Mouse (Mus musculus) hindbrain, embryonic 15.5 days (tissue): ENCODE measurements at regions not wholly inside any gene's neighbourhood (a gene's known extent, or its start where the extent isn't known, plus 50 kb on each side); places are given as distances from the start of the nearest gene placed in this dataset.
A peak's percentile ranks its signal among the peaks of the same experiment; 100 is the strongest.

Experiments
- ATAC-seq: fragments of 200-750 bp; cut with Nextera tagmentation; 2 replicates; pipeline ENCODE4 v1.8.0; 2017; ENCODE audit warnings: low read depth, moderate number of reproducible peaks, moderate TSS enrichment; ENCODE audit not compliant: low FRiP score
- H3K27ac ChIP-seq: fragments of 300-500 bp; sonication (generic); replicated peaks from 2 replicates; pipeline ENCODE4 v1.5.1; 2015; ENCODE audit warnings: mild to moderate bottlenecking, inconsistent platforms
- H3K27me3 ChIP-seq: fragments of 300-500 bp; sonication (generic); 2 replicates; pipeline ENCODE4 v1.6.1; 2015; ENCODE audit warnings: control low read depth, inconsistent platforms
- H3K36me3 ChIP-seq: fragments of 300-500 bp; sonication (generic); 2 replicates; pipeline ENCODE4 v1.6.1; 2015; ENCODE audit warnings: control low read depth, inconsistent platforms
- H3K4me1 ChIP-seq: fragments of 300-500 bp; sonication (generic); replicated peaks from 2 replicates; pipeline ENCODE4 v1.6.1; 2015; ENCODE audit warnings: control low read depth, inconsistent platforms
- H3K4me2 ChIP-seq: fragments of 300-500 bp; sonication (generic); 2 replicates; pipeline ENCODE4 v1.6.1; 2015; ENCODE audit warnings: moderate library complexity, mild to moderate bottlenecking, inconsistent platforms
- H3K4me3 ChIP-seq: fragments of 300-500 bp; sonication (generic); 2 replicates; pipeline ENCODE4 v1.5.1; 2015; ENCODE audit warnings: mild to moderate bottlenecking, inconsistent platforms
- H3K9ac ChIP-seq: fragments of 300-500 bp; sonication (generic); 2 replicates; pipeline ENCODE4 v1.6.1; 2015; ENCODE audit warnings: inconsistent platforms
- H3K9me3 ChIP-seq: fragments of 300-500 bp; sonication (generic); 2 replicates; pipeline ENCODE4 v1.6.1; 2016; ENCODE audit warnings: control low read depth, inconsistent platforms
- WGBS: fragments of 180-500 bp; shearing (Covaris S2); methylation state at CpG from one replicate; pipeline ENCODE4 v1.1.7; 2015; 5-methylcytosine and 5-hydroxymethylcytosine counted together

DNA sequence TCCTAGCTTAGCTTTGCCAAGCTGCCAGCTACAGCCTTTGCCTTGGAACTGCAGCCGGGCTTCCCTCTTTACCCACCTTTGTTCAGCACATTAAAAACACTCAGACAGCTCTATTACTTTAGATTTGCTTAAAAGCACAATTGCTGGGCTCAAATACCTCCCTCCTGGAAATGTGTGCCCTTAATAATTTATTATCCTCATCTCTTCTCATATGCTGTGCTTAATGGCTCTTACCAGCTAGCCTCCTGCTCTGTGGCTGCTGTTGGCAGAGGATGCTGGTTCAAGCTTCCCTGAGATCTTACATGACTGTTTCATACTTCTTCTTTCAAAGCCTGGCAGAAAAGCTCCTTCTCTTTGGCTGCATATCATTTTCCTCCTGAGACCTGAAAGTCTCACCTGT is 378.1 kb upstream of the Cdh19 start:
- no peak overlapping the region for H3K4me2 ChIP-seq
- 0 out of 2 replicates have a peak, but pooled peaks have one; percentile 38 for ATAC-seq
- H3K27me3 ChIP-seq = no peaks in the 10 kb centered on the region
- no peak overlapping the region for H3K9ac ChIP-seq
- H3K9me3 ChIP-seq = no peaks in the 10 kb centered on the region
- H3K4me3 ChIP-seq = no peak overlapping the region
- WGBS = 67% methylated on average over 1 of the region's 1 CpGs
- no peak overlapping the region for H3K27ac ChIP-seq
- no peaks in the 10 kb centered on the region for H3K4me1 ChIP-seq
- H3K36me3 ChIP-seq = no peaks in the 10 kb centered on the region

DNA sequence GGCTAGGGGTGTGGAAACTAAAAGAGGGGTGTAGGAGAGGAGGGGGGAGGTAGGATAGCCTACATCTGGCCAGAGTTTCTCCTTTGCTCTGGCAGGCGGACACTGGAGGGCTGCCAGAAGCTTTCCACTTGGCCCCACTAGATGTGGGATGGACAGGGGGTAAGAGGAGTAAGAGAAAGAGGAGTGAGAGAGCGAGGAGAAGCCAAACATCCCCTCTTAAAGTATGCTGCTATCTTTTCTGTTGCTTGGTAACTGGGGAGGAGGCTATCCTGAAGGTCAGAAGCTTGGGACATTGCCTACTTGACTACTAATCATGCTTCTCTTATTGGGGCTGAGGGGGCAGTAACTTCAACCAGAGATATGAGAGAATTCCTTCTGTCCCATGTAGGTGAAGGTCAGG is 360.5 kb upstream of the Cdh19 start:
- Histone ChIP-seq H3K9ac (no peak overlapping the region), H3K4me2 (no peak overlapping the region), H3K27ac (no peak overlapping the region), H3K27me3 (no peaks in the 10 kb centered on the region), H3K36me3 (no peaks in the 10 kb centered on the region), H3K4me3 (no peak overlapping the region), H3K4me1 (no peaks in the 10 kb centered on the region), H3K9me3 (no peaks in the 10 kb centered on the region)
- ATAC-seq = no peak
- 76% methylated on average over 2 of the region's 2 CpGs for WGBS

DNA sequence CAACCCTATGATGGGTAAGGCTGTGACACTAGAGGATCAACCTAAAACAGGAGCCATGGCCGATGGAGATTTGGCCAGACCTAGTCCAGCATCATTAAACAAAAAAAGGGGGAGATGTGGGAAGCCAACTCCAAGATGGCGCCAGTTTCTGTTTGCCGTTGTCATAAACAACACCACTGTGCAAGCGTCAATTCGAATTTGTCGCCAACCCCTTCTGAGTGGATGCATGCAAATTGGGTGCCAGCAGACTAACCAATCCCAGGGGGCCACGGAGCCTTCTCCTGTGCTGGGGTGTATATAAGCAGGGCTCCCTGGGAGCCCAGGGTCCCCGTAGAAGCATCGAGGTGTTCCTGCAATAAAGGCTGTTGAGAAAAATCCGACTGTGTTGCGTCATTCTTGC is 324.9 kb upstream of the Cdh19 start:
- H3K9me3 ChIP-seq = no peaks in the 10 kb centered on the region
- H3K36me3 ChIP-seq = no peaks in the 10 kb centered on the region
- ATAC-seq = no peak
- no peak overlapping the region for H3K4me3 ChIP-seq
- no peak overlapping the region for H3K9ac ChIP-seq
- H3K27me3 ChIP-seq = no peaks in the 10 kb centered on the region
- H3K27ac ChIP-seq = no peak overlapping the region
- no peaks in the 10 kb centered on the region for H3K4me1 ChIP-seq
- 95% methylated on average over 11 of the region's 11 CpGs for WGBS
- H3K4me2 ChIP-seq = no peak overlapping the region

DNA sequence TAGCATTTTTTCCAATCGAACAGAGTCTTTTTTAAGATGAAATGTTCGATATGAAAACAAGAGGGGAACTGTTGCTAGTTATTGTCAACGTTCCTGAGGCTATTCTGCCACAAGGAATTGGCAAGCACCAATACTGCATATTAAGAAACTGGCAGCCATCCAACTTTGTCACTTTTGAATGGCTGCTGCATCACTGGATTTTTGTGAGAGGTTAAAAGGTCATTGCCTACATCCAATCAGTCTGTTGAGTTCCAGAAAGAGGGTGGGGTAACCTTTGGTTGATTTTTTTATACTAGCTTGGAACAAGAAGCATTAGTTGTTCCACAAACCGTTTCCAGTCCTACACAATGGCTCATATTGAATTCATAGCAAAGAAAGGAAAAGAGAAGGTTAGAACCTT is 309.0 kb upstream of the Cdh19 start:
- H3K36me3 ChIP-seq = no peaks in the 10 kb centered on the region
- no peak overlapping the region for H3K4me3 ChIP-seq
- no peaks in the 10 kb centered on the region for H3K4me1 ChIP-seq
- no peaks in the 10 kb centered on the region for H3K9me3 ChIP-seq
- ATAC-seq = peak; percentile 61; the same call in 1 of the 2 replicates
- 61% methylated on average over 4 of the region's 4 CpGs for WGBS
- H3K4me2 ChIP-seq = no peak overlapping the region
- H3K27me3 ChIP-seq = no peaks in the 10 kb centered on the region
- H3K27ac ChIP-seq = no peak overlapping the region
- no peak overlapping the region for H3K9ac ChIP-seq

DNA sequence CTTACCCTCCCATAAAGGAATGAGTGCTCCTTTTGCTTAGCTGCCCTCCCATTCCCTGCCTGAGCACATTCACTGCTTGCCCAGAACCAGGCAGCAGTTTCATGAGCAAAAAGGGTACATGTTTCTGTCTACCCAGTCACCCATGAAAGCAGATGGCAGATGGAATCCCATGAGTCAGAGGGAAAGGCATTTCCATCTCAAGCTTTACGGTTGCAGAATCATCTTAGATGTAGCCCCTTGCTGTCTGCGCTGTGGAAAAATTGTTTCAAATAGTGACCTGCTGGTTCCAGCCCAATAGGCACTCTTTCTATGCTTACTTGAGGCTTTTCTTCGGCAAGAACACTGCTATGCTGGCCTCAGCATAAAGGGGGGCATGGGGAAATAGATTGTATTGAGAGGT is 308.5 kb upstream of the Cdh19 start:
- no peak overlapping the region for H3K9ac ChIP-seq
- H3K4me1 ChIP-seq = no peaks in the 10 kb centered on the region
- H3K4me3 ChIP-seq = no peak overlapping the region
- no peak overlapping the region for H3K27ac ChIP-seq
- ATAC-seq = peak; percentile 69; the same call in 1 of the 2 replicates
- no peaks in the 10 kb centered on the region for H3K27me3 ChIP-seq
- H3K9me3 ChIP-seq = no peaks in the 10 kb centered on the region
- H3K36me3 ChIP-seq = no peaks in the 10 kb centered on the region
- no peak overlapping the region for H3K4me2 ChIP-seq
- WGBS = 55% methylated on average over 3 of the region's 3 CpGs

DNA sequence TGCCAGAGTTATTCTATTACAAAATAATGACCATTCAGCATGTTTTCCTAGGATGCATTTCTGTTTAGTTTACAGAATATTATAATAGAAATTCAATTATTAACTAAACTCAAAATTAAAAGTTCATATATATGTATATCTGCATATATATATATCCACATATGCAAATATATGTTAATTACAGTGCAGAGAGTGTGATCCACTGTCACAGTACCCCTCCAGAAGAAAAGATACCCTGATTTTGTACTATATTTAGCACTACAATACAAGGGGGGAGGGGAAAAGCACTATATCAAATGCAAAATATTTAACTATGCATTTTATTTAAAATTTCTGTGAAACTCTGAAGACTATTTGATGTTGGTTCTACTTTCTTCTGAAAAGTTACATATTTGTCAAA is 265.4 kb upstream of the Cdh19 start:
- Histone ChIP-seq H3K4me3 (no peak overlapping the region), H3K9ac (no peak overlapping the region), H3K9me3 (no peaks in the 10 kb centered on the region), H3K4me2 (no peak overlapping the region), H3K27me3 (no peaks in the 10 kb centered on the region), H3K27ac (no peak overlapping the region), H3K36me3 (no peaks in the 10 kb centered on the region), H3K4me1 (no peaks in the 10 kb centered on the region)
- no peak for ATAC-seq

DNA sequence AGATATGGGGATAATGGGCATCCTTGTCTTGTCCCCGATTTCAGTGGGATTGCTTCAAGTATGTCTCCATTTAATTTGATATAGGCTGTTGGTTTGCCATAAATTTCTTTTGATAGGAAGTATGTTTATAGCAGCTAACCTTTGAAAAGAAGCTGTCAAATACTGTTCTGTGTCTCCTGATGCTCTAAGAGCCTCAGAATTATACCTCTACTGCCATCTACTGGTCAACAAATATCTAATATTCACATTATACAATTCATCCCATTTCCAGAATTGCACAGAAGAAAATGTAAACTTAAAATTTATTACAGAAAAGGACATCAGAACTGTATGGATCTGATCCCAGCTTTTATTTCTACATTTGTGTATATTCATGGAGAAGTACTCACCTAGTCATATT is 265.0 kb upstream of the Cdh19 start:
- ATAC-seq = peak; percentile 72; the same call in 1 of the 2 replicates
- Histone ChIP-seq H3K4me2 (no peak overlapping the region), H3K4me3 (no peak overlapping the region), H3K9me3 (no peaks in the 10 kb centered on the region), H3K9ac (no peak overlapping the region), H3K36me3 (no peaks in the 10 kb centered on the region), H3K27ac (no peak overlapping the region), H3K27me3 (no peaks in the 10 kb centered on the region), H3K4me1 (no peaks in the 10 kb centered on the region)
- 47% methylated on average over 1 of the region's 1 CpGs for WGBS
